Mouse (Mus musculus) spleen, postnatal 10 days (tissue): ENCODE measurements around the gene Rps2.
"Not testable (repeated sequence)": the region's sequence is repeated elsewhere in the genome, so short reads cannot be mapped to it uniquely, and the experiment has no call there.

Experiments
- DNase-seq, 2 experiments: peaks; one replicate each; pipeline ENCODE4 v3.0.0; 2021 to 2022; ENCODE audit warnings: low spot score in 2 of 2

Rps2 gene

DNA sequence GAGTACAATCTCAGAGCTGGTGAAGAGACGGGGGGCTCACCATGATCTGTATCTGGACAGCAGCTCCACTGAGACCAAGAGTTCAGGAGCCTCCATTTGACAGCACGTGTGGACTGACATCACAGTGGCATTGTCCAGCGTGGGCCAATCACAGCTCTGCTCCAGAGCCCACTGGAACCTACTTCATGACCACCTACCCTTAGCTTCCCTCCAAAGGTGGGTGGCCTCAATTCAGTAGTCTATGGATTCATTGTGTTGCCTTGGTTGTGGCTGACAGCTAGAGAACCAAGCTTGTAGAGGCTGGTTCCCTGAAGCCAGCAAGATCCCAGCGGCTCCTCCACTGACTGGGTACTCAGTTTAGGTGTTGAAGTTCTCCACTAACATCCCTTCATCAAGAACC is at the start of gene Rps2, which contains the start of gene Rnf151:
Gene Rps2, plus strand, starts transcription at position 174 of the 400 bp plus-strand sequence.
Gene Rnf151, minus strand, starts transcription at position 121 of the 400 bp plus-strand sequence.
- no peak for DNase-seq

DNA sequence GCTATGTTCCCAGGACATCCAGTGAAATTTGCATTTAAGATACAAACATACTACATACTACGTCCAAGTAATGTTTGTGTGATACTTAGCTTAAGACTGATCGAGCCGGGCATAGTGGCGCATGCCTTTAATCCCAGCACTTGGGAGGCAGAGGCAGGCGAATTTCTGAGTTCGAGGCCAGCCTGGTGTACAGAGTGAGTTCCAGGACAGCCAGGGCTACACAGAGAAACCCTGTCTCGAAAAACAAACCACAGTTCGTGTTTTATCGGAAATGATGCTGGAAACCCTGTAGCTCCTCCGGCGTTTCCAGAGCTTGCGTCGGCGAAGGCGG is 48.7 kb upstream of the Rps2 start:
- DNase-seq: not testable (repeated sequence)

DNA sequence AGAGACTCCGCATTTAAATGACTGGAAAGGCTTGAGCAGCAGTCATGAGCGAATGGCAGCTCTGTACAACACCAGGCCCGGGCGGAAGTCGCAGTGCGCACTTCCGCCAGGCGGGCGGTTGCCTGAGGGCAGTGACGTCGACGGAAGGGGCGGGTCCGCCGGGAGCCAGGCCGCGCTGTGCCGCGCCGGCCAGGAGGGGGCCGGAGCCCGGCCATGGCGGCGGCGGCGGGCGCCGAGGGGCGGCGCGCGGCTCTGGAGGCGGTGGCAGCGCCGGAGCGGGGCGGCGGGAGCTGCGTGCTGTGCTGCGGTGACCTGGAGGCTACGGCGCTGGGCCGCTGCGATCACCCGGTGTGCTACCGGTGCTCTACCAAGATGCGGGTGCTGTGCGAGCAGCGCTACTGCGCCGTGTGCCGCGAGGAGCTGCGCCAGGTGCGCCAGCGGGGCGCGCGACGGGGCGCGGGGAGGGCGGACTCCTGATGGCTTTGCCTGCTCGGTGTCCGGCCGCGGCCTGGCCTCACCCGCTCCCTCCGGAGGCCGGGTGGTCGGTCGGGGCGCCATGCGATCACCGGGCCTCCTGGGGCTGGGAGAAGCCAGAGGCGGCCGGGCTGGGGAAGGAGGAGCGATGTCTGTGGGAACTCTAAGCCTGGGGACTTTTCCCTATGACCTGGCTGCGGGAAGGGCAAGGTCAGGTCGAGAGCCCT is 48.2 kb upstream of the Rps2 start, which contains the start of gene Zfp598:
Gene Zfp598, plus strand, starts transcription at position 143 of the 701 bp plus-strand sequence.
- peak; percentile 96 to 99 for DNase-seq

DNA sequence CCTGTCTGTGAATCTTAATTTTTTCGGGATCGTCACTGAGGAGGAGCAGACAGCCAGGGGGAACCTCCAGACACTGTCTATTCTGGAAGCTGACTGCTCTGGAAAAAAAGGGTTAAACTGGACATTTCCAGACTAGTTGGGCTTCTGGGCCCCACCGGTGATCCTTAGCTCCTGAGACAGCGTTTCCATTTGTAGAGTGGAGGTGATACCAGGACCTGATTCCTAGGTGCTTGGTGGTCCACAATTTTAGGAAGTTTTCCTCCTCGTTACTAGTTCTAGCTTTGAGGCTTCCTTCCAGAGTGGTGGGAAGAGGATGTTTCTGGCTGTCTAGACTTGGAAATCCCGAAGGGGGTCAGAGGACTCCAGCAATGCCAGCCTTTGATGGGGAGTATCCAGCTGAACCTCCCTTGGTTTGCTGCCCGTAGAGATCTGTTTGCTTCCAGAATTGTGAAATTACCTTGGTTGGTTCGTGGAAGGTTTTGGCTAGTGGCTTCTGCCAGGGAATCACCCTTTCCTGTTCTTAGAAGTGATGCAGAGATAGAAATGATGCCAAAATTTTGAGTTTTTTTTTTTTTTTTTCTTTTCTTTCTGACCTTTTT is 47.6 kb upstream of the Rps2 start:
- no peak for DNase-seq

DNA sequence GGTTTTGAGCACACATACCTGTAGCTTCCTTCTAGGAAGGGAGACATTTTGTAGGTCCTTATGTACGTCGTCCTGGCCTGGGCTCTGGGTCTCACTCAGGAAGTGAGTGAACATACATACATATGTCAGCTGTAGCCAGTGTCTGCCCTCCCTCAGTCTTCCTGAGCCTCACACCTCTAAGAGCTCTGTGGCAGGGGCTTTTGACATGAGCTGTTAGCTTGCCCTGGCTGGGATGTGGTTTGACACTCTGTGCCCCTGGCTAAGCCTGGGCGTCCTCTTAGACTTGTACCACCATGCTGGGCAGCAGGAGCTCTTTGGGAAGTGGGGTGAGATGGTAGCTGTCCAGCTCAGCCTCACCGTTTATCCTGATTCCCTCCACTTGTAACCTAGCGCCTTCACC is 46.6 kb upstream of the Rps2 start:
- no peak for DNase-seq

DNA sequence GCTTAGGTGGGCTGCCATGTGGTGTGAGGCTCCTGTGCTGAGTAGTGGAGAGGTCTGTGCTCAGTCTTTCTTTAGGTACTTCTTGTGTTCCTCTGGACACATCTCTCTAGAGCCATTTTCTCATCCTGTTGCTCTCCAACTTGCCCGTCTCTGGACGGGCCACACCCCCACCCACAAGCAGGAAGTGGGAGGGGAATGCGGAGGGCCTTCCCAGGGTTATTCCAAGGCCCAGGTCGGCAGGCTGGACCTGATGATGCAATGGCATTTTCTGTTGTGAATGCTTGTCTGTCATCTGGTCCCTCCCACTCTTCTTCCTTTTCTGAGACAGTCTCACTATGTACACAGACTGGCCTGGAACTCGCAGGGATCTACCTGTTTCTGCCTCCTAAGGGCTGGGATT is 45.8 kb upstream of the Rps2 start:
- DNase-seq: no peak

DNA sequence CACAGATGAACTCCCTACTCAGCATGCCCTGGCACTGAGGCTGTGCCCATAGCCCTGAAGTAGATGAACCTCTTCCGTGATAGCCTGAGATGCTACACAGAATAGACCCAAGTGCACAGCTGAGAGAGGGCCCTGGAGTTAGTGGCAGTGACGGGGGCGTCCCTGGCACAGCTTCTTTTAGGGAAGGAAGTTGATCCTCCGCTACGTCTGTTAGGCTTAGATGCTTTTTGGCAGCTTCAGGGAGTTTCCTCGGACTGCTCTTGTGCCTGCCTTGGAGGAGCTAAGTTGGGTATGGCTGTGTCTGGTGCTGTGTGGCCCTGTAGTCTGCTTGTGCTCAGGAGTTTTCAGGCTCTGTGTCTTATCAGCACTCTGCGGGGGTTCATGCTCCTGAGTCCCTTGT is 43.6 kb upstream of the Rps2 start:
- no peak for DNase-seq

DNA sequence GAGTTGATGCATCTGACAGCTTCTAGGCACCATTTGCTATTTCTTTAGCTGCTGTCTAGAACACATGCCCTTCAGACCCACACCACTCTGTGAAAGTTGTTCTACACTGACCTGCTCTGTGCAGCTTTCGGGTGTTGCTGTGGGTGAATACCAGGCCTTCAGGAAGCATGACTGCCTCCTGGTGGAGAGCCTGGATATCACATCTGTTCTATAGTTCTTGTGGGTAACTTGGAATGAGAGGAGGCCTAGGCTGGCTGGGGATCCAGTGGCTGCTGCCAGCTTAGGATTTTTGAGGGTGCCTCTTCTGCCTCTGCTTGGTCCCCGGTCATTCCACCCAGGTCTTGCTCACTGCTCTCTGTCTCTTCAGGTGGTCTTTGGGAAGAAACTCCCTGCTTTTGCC is 41.7 kb upstream of the Rps2 start:
- DNase-seq: peak; percentile 70 to 87

DNA sequence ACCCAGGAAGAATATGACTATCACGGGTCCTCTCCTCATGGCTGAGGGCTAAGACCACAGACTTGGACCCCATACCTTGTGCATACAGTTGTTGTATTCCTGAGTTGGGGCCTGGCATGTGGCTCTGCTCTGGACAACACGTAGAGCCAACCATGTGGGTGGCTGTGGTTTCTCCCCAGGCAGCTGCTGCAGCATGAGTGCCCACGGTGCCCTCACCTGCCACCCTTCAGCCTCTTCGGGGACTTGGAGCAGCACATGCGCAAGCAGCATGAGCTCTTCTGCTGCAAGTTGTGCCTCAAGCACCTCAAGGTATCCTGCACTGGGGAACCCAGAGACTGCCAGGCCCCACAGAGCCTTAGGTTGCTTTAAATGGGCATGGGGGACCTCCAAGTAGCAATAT is 41.0 kb upstream of the Rps2 start:
- no peak for DNase-seq

DNA sequence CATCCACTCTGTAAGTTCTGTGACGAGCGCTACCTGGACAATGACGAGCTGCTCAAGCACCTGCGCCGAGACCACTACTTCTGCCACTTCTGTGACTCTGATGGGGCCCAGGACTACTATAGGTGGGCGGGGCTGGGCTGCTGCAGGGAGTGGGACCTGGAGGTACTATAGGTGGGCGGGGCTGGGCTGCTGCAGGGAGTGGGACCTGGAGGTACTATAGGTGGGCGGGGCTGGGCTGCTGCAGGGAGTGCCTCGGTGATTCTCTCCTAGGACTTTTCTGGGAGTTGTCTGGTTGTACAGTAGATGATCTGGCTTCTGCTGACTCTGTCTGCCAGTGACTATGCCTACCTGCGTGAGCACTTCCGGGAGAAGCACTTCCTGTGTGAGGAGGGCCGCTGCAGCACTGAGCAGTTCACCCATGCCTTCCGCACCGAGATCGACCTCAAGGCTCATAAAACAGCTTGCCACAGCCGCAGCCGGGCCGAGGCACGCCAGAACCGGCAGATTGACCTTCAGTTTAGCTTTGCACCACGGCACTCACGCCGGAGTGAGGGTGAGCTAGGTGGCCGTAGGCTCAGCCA is 40.3 kb upstream of the Rps2 start:
- DNase-seq: no peak

DNA sequence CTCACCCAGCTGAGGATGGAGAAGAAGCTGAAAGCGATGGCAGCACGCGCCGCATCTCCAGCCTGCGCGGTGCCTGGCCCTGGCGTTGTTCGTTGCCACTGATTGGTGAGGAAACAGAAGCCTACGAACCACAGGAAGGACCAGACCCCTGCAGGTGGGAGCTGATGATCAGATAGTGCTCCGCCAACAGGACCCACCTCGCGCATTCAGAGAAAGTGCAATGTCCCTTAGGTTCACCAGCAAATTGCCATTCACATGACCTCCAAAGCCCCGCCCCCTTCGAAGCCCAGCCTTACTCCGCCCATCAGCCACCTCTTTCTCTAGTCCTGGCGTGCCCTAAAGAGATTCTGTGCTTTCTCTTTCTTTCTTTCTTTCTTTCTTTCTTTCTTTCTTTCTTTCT is 31.4 kb upstream of the Rps2 start:
- peak in 1 of 2 experiments; percentile 82 for DNase-seq

DNA sequence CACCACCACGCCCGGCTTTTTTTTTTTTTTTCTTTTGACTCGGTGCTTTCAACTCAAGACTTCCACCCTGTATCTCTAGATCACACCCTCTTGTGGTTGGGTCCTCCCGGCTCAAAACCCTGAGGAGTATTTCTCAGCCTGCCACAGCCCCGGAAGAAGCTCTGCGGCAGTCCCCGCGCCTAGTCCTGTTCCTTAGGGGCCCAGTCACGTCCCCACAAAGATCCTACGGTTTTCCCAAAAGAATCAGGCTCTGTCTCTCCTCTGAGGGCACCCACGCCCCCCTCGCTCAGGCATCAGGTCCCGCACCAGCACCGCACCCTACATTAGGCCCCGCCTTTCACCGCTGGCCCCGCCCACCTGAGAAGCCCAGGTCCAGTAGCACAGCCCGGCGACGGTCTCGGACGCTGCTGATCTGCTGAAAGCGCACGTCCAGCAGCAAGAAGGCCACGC is 30.7 kb upstream of the Rps2 start:
- DNase-seq: peak; percentile 46 to 76

DNA sequence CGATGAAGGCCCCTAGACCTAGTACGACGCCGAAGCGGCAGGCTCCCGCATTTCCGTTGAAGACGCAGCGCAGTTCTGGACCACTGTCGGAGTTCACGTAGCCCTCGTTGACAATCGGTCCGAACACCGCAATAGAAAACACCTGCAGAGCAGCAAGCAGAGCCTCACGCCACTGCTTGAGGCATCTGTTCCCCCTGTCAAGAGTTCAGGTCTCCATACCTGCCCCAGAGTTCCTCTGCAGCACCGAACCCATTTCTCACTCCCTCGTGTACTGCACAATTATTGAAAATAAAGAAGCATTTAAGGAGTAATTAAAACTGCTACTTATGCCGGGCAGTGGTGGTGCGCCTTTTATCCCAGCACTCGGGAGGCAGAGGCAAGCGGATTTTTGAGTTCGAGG is 30.3 kb upstream of the Rps2 start:
- no peak for DNase-seq

DNA sequence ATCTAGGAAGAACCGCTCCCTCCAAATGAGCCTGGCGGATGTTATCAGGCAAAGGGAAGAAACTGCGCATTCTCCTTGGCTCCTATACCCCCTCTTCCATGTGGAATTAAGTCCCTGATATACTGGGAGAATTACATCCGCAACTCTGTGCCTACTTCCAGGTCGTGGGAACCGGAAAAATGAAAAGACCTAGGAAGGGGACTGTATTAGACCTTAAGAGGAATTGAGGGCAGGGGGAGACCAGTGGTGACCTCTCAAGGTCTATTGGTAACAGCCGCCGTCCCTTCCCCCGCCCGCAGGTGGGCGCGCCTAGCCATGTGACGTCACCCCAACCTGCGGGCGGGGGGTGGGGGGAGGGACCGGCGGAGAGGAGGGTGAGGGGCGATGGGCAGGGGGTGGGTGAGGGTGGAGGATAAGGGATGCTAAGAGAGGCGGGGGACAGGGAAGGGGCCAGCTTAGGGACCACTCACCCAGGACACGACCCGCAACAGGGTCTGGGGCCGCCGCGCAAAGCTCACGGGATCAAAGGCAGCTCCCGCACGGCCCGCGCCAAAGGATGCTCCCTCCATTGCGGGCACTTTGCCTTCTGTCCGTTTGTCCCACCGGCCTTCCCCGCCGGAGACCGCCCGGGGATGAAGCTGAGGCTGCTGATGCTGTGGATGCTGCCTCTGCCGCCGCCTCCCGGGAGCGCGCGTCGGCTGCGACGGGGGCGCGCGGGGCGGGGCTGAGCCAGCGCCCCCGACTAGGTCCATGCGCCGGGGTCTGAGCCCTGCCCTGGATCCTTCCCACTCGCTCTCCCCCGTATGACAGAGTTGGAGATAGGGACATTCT is 28.4 kb upstream of the Rps2 start, which contains the start of gene Syngr3:
Gene Syngr3, minus strand, starts transcription at position 705 of the 831 bp plus-strand sequence.
- peak in 1 of 2 experiments; percentile 23 for DNase-seq

DNA sequence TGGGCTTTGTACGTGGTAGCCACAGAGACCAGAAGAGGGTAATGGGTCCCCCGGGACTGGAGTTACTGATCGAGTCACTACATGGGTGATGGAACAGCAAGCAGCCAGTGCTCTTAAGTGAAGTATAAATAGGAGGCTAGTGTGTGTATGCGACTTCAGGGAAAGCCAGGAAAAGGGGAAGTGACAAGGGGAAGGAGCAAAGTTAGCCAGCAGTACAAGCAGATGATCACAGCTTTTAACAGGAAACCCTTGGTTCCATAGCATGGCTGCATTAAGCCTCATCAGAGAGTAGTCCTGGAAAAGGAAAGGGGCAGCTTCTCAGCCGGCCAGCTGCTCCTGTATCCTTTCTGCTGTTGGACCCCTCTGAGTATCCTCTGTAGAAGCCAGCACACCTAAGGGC is 25.5 kb upstream of the Rps2 start:
- no peak for DNase-seq

DNA sequence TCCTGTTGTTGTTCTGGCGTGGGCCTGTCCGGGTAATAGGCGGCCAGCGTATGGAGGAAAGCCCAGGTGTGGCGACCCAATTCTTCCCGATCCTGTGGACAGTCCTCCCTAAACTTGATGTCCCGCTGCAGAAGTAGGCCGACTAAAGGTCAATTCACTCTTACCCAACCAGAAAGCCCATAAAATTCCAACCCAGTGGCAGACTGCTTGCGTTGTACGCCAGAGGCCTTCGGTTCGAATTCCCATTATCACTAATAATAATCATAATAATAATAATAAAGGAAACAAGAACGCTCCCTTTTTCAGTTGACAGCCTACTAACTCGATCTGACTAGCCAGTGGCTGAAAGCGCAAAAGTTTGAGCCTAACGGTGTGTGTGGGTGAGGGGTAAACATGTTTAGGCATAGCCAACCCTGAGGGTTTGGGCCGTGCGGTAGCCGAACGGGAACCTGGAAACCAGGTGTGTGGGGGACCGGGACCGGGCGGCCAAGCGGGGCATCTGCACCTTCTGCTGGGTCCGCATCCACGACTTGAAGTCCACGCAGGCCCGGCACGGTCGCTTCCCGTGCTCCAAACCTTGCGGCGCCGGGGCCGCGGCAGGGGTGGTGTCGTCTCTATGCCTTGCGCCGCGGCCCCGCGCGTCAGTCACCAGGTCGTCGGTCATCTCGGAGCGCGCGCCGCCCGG is 22.4 kb upstream of the Rps2 start:
- no peak for DNase-seq

DNA sequence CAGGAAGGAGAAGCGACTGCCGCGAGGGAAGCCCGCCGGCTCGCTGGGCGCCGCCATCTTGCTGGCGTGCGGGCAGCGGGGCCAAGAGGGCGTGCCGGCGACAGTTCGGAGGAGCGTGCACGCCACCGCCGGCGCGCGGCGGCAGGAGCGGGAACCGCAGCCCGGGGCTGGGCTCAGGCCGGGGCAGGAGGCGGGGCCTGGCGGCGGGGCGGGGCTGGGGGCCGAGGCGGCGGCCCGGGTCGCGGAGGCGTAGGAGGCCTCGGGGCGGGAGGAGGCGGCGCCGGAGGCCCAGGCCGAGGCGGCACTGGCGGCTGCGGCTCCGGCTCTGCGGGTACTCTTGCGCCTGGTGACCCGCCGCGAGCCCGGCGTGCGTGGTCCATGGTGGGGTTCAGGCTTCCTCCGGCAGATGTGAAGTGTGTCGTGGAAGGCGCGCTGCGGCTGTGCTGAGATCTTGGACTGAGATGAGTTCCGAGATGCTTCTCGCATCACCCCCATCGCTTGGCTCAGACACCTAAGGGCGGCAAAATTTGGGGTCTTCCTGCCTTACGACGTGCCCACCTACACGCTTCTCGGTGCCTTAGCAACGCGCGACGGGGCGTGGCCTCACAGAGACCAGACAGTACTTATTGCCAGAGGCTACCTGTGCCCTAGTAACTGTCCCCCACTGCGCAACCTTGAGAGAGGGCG is 21.8 kb upstream of the Rps2 start, which contains the start of the genes Gfer and Noxo1:
Gene Gfer, minus strand, starts transcription at position 146 of the 687 bp plus-strand sequence.
Gene Noxo1, plus strand, starts transcription at position 224 of the 687 bp plus-strand sequence.
- DNase-seq: peak; percentile 82 to 90

DNA sequence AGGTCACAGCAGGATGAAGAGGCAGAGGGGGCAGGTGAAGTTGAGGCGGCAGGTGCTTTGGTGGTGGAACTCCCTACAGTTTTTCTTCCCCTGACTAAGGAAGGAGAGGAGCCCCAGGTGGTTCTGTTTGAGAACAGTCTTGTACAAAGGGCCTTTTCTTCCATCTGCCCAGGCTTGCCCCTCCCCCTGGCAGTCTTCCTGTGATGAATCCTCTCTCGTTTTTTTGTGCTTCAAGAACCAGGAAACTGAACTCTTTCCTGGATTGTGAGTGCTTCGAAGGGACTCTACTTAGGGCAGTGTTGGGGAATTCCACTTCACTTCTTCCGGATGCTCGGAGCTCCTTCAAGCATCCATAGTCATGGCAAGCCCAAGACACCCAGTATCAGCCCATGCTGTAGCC is 19.9 kb upstream of the Rps2 start:
- DNase-seq: no peak

DNA sequence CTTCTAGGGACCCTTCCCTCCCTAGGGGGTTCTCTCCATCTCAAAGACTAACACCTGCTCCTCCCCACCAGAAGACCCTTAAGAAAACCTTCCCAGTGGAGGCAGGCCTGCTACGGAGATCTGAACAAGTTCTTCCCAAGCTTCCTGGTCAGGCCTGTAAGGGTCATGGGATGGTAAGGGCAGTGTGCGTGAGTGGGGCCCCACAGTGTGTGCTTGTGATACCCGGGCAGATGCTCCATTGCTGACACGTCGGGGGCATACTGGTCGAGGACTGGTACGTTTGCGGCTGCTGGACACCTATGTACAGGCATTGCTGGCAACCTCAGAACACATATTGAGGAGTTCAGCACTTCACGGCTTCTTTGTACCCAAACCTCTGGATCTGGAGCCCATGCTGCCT is 19.2 kb upstream of the Rps2 start:
- DNase-seq: no peak

DNA sequence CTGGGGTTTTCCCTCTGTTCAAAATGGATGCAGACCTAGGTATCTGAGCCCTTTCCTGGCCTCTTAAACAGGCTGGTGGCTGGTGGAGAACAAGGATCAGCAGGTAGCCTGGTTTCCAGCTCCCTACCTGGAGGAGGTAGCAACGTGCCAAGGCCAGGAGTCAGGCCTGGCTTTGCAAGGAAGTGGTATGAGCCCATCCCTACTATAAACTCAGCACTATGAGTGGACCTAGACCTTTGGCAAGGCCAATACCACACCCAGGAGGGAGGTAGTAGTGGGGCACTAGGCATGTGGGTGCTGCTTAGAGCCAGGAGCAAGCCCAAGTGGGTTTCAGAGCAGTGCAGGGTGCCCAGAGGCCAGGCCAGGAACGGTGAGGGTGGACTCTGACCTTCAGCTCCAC is 18.4 kb upstream of the Rps2 start:
- no peak for DNase-seq

DNA sequence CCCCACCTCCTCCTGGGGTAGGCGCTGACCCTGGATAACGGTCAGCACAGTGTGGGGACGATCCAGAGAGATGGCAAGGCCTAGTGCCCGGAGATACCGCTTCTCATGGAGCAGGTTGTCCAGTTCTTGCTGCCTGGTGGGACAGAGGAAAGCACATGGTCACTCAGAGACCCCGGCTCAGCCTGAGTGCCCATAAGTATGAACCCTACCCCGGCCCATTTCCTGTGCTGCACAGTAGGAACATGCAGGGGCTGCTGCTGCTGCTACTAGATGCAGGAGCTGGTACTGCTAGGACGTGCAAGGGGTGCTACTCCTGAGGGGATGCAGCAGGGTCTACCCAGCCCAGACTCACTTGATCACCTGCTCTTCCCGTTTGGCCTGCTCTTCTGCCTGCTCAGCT is 16.7 kb upstream of the Rps2 start:
- no peak for DNase-seq
